Mouse (Mus musculus): ENCODE data around the gene Nyap2.
A peak's percentile ranks its signal among the peaks of the same experiment; 100 is the strongest.

DNA sequence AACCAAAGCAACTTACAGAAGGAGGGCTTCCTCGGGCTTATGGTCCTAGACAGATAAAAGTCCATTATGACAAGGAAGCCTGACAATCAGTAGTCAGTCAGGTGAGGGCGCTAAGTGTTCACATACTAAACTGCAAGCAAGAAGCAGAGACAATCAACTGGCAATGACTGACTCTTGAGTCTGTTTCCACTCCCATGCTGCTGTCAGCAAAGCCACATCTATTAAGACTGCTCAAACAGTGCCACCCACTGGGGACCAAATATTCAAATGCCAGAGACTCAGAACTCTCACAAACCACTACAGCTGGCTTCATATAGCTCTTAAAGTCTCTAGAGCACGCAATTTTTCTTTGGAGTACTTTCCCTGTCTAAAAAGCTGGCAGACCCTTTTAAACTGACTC lies 226.6 kb downstream of the Nyap2 start:
- TF ChIP-seq CTCF (IDR thresholded peaks at IDR 0.05; ENCODE audit: low read depth) (peak; percentile 22), EP300 (optimal IDR thresholded peaks at IDR 0.05) (no peak)

All from stomach, postnatal 0 days (tissue).